Mouse (Mus musculus): ENCODE measurements at regions not wholly inside any gene's neighbourhood (a gene's known extent, or its start where the extent isn't known, plus 50 kb on each side); places are given as distances from the start of the nearest gene placed in this dataset.

- no peaks in the 10 kb centered on the region for H3K9me3 ChIP-seq (replicated peaks; ENCODE audit: low read length)
- WGBS = 87% methylated on average over 3 of the region's 3 CpGs
- no peak for ATAC-seq (replicated peaks; ENCODE audit: low FRiP score, low read depth)
- DNase-seq (ENCODE audit: low spot score) = no peak
- no peak overlapping the region for H3K4me2 ChIP-seq (ENCODE audit: low read length)
- H3K4me1 ChIP-seq (replicated peaks; ENCODE audit: insufficient read depth, low read length) = no peaks in the 10 kb centered on the region
- H3K27me3 ChIP-seq (ENCODE audit: insufficient read depth, low read length) = no peaks in the 10 kb centered on the region
- no peaks in the 10 kb centered on the region for H3K36me3 ChIP-seq (ENCODE audit: insufficient read depth, low read length)
- H3K9ac ChIP-seq (ENCODE audit: low read depth, low read length) = no peak overlapping the region
- no peak overlapping the region for H3K4me3 ChIP-seq (replicated peaks; ENCODE audit: low read depth, low read length)
- H3K27ac ChIP-seq = no peak overlapping the region
- no peak for TF ChIP-seq CTCF (IDR thresholded peaks at IDR 0.05; ENCODE audit: low read depth)
Observed at GRCm38 (mm10) chr13:28684311-28684710, 269.2 kb downstream of the Sox4 start.

- no peaks in the 10 kb centered on the region for H3K9me3 ChIP-seq (replicated peaks; ENCODE audit: low read length)
- H3K36me3 ChIP-seq (ENCODE audit: insufficient read depth, low read length) = no peaks in the 10 kb centered on the region
- H3K4me1 ChIP-seq (replicated peaks; ENCODE audit: insufficient read depth, low read length) = no peaks in the 10 kb centered on the region
- 94% methylated on average over 1 of the region's 1 CpGs for WGBS
- TF ChIP-seq CTCF (IDR thresholded peaks at IDR 0.05; ENCODE audit: low read depth) = no peak
- no peak for DNase-seq (ENCODE audit: low spot score)
- H3K4me3 ChIP-seq (replicated peaks; ENCODE audit: low read depth, low read length) = no peak overlapping the region
- no peaks in the 10 kb centered on the region for H3K27me3 ChIP-seq (ENCODE audit: insufficient read depth, low read length)
- H3K9ac ChIP-seq (ENCODE audit: low read depth, low read length) = no peak overlapping the region
- no peak for ATAC-seq (replicated peaks; ENCODE audit: low FRiP score, low read depth)
- no peak overlapping the region for H3K27ac ChIP-seq
- H3K4me2 ChIP-seq (ENCODE audit: low read length) = no peak overlapping the region
Observed at GRCm38 (mm10) chr13:28680266-28680665, 273.2 kb downstream of the Sox4 start.

GRCm38 (mm10) chr13:28673622-28674021 lies 279.9 kb downstream of the Sox4 start:
- H3K4me3 ChIP-seq (replicated peaks; ENCODE audit: low read depth, low read length) = no peak overlapping the region
- no peak overlapping the region for H3K27ac ChIP-seq
- DNase-seq (ENCODE audit: low spot score) (no peak), ATAC-seq (replicated peaks; ENCODE audit: low FRiP score, low read depth) (no peak)
- no peaks in the 10 kb centered on the region for H3K27me3 ChIP-seq (ENCODE audit: insufficient read depth, low read length)
- no peaks in the 10 kb centered on the region for H3K4me1 ChIP-seq (replicated peaks; ENCODE audit: insufficient read depth, low read length)
- H3K9ac ChIP-seq (ENCODE audit: low read depth, low read length) = no peak overlapping the region
- no peaks in the 10 kb centered on the region for H3K36me3 ChIP-seq (ENCODE audit: insufficient read depth, low read length)
- WGBS = 70% methylated on average over 3 of the region's 3 CpGs
- no peak for TF ChIP-seq CTCF (IDR thresholded peaks at IDR 0.05; ENCODE audit: low read depth)
- no peaks in the 10 kb centered on the region for H3K9me3 ChIP-seq (replicated peaks; ENCODE audit: low read length)
- H3K4me2 ChIP-seq (ENCODE audit: low read length) = no peak overlapping the region

GRCm38 (mm10) chr13:28671543-28671942 lies 282.0 kb downstream of the Sox4 start:
- H3K9ac ChIP-seq (ENCODE audit: low read depth, low read length) = no peak overlapping the region
- no peaks in the 10 kb centered on the region for H3K9me3 ChIP-seq (replicated peaks; ENCODE audit: low read length)
- no peaks in the 10 kb centered on the region for H3K27me3 ChIP-seq (ENCODE audit: insufficient read depth, low read length)
- ATAC-seq (replicated peaks; ENCODE audit: low FRiP score, low read depth) = peak; percentile 36; the same call in 1 of the 2 replicates
- peak overlapping the region; percentile 40 for H3K4me2 ChIP-seq (ENCODE audit: low read length)
- no peaks in the 10 kb centered on the region for H3K36me3 ChIP-seq (ENCODE audit: insufficient read depth, low read length)
- H3K27ac ChIP-seq = no peak overlapping the region
- DNase-seq (ENCODE audit: low spot score) = no peak
- no peak overlapping the region for H3K4me3 ChIP-seq (replicated peaks; ENCODE audit: low read depth, low read length)
- 29% methylated on average over 11 of the region's 11 CpGs for WGBS
- no peak for TF ChIP-seq CTCF (IDR thresholded peaks at IDR 0.05; ENCODE audit: low read depth)
- no peaks in the 10 kb centered on the region for H3K4me1 ChIP-seq (replicated peaks; ENCODE audit: insufficient read depth, low read length)

- Histone ChIP-seq H3K4me3 (replicated peaks; ENCODE audit: low read depth, low read length) (no peak overlapping the region), H3K9me3 (replicated peaks; ENCODE audit: low read length) (no peaks in the 10 kb centered on the region), H3K4me1 (replicated peaks; ENCODE audit: insufficient read depth, low read length) (no peaks in the 10 kb centered on the region), H3K4me2 (ENCODE audit: low read length) (no peak overlapping the region), H3K36me3 (ENCODE audit: insufficient read depth, low read length) (no peaks in the 10 kb centered on the region), H3K27me3 (ENCODE audit: insufficient read depth, low read length) (no peaks in the 10 kb centered on the region), H3K9ac (ENCODE audit: low read depth, low read length) (no peak overlapping the region), H3K27ac (no peak overlapping the region)
- no peak for ATAC-seq (replicated peaks; ENCODE audit: low FRiP score, low read depth)
- WGBS = 94% methylated on average over 4 of the region's 4 CpGs
- DNase-seq (ENCODE audit: low spot score) = no peak
- TF ChIP-seq CTCF (IDR thresholded peaks at IDR 0.05; ENCODE audit: low read depth) = no peak
Observed at GRCm38 (mm10) chr13:28669832-28670585, 283.5 kb downstream of the Sox4 start.

- TF ChIP-seq CTCF (IDR thresholded peaks at IDR 0.05; ENCODE audit: low read depth) = no peak
- Histone ChIP-seq H3K4me1 (replicated peaks; ENCODE audit: insufficient read depth, low read length) (peaks cover 7% of the 10 kb centered on the region), H3K36me3 (ENCODE audit: insufficient read depth, low read length) (no peaks in the 10 kb centered on the region), H3K4me2 (ENCODE audit: low read length) (no peak overlapping the region), H3K27ac (no peak overlapping the region), H3K9me3 (replicated peaks; ENCODE audit: low read length) (no peaks in the 10 kb centered on the region), H3K9ac (ENCODE audit: low read depth, low read length) (no peak overlapping the region), H3K4me3 (replicated peaks; ENCODE audit: low read depth, low read length) (no peak overlapping the region), H3K27me3 (ENCODE audit: insufficient read depth, low read length) (no peaks in the 10 kb centered on the region)
- 33% methylated on average over 3 of the region's 3 CpGs for WGBS
- DNase-seq (ENCODE audit: low spot score) (no peak), ATAC-seq (replicated peaks; ENCODE audit: low FRiP score, low read depth) (no peak)
Observed at GRCm38 (mm10) chr13:28666832-28667231, 286.7 kb downstream of the Sox4 start.

- H3K4me2 ChIP-seq (ENCODE audit: low read length) = no peak overlapping the region
- no peaks in the 10 kb centered on the region for H3K36me3 ChIP-seq (ENCODE audit: insufficient read depth, low read length)
- 57% methylated on average over 5 of the region's 5 CpGs for WGBS
- no peaks in the 10 kb centered on the region for H3K27me3 ChIP-seq (ENCODE audit: insufficient read depth, low read length)
- H3K4me1 ChIP-seq (replicated peaks; ENCODE audit: insufficient read depth, low read length) = peaks cover 7% of the 10 kb centered on the region
- ATAC-seq (replicated peaks; ENCODE audit: low FRiP score, low read depth) (no peak), DNase-seq (ENCODE audit: low spot score) (no peak)
- H3K27ac ChIP-seq = no peak overlapping the region
- H3K4me3 ChIP-seq (replicated peaks; ENCODE audit: low read depth, low read length) = no peak overlapping the region
- no peak overlapping the region for H3K9ac ChIP-seq (ENCODE audit: low read depth, low read length)
- no peaks in the 10 kb centered on the region for H3K9me3 ChIP-seq (replicated peaks; ENCODE audit: low read length)
- no peak for TF ChIP-seq CTCF (IDR thresholded peaks at IDR 0.05; ENCODE audit: low read depth)
Observed at GRCm38 (mm10) chr13:28665150-28665549, 288.4 kb downstream of the Sox4 start.
